Mouse (Mus musculus) testis, postnatal 10 days (tissue): ENCODE results near the gene Rab3ip.

Source experiments
- DNase-seq: peaks from one replicate; pipeline ENCODE4 v3.0.0; 2021; ENCODE audit warnings: low spot score

Rab3ip gene

DNA sequence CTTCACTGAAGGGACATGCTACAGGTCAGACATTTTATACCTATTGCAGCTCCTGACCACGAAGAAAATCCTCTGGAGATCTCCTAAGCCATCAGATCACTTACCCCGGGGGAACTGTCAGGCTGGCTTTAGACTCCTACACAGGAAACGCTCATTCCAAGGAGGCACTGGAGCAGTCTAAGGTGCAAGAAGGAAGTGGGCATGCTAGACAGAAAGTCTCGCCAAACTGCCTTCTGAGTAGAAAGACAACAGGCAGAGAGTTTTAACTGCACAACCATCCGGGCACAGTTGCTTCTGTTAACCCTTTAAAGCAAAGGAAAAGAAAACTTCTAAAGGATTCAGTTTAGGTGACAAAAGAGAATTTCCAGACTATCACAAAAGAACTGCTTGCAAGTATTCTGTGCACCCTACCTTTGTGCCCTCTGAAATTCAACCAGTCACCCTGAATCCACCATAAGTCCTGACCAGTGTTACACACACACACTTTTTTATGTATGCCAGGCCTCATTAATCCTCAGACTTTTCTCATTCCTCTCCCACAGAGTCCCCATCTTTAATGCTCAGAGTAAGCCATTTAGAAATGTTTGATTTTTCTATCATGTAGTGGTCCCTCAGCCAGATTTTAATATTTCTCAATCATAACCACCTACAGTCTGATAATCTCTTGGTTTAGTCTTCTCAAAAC lies 7.4 kb upstream of the Rab3ip start:
- no peak for DNase-seq

- DNase-seq = no peak
Observed at GRCm38 (mm10) chr10:116956483-116957158, 6.1 kb upstream of the Rab3ip start.

DNA sequence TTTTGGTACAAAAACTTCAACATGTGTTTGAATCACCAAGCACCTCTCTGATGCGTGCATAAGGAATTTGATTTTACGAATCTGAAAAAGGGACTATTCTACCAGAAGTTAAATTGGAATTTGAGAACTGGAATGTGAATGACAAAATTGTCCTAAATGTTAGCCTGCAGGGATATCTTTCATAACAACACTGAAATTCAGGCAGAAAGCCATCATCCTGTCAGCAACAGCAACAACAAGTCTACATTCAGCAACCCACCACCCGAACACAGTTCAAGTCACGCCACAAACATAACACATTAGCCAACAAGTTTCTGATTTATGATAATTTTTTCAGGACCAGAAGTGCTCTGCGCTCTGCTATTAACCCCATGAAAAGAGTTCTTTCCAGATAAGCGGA lies 4.6 kb upstream of the Rab3ip start:
- DNase-seq = no peak

DNA sequence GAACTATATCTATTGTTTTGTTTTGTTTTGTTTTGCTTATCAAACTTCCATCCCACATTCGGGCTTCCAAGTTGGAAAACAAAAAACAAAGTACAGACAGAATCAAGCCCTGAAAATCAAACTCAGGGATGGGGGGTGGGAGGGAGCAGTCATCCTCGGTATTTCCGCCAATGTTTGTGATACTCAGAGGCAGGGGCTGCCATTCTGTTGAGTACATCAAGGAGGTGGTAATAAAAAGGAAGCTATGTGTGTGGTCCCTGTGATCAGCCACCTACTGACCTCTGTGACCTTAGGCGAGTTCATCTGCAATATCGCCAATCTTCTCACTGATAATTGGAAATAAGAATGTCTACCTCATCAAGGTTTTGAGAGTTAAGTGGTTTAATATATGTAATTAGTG lies 317 bp upstream of the Rab3ip start:
- DNase-seq = no peak

DNA sequence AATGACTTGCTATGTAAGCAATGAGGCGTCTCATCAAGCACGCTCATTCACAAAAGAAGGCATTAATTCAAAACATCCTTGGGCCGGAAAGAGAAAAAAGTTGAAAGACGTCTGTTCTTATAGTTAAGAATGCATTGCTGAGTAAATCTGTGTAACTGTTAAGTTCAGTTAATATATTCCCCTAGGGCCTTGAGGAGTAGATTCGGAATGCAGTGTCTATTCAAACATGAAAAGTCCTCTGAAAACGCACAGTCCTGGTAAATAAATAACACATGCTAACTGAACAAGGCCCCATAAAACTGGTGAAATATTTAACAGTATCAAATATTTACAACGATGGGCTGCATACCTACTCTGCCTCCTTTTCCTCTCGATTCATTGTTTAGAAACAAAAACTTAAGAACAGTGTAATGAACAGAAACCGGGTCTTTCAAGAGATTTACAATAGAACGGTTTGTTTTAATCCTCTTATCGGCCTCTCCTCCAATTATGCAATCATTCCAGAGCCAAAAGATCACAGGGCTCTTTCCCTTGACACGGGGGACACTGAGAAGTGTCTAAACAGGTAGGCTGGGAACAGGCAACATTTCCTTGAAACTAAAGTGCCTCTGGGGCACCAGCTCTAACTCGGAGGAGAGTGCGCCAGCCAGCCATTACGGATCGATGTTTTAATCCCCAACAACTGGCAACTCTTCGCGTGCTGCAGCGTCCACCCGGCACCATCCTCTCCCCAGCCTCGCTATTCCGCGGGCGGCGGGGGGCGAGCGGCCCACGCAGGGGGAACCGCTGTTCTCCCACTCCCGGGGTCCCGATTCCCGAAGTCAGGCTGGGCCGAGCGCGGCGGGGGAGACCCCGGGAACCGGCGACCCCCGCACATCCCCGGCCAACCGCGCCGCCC lies 1.2 kb downstream of the Rab3ip start:
- DNase-seq = peak; percentile 62

GRCm38 (mm10) chr10:116948414-116948813 lies 2.2 kb downstream of the Rab3ip start:
- no peak for DNase-seq

- DNase-seq = no peak
Observed at GRCm38 (mm10) chr10:116944940-116945339, 5.6 kb downstream of the Rab3ip start.

GRCm38 (mm10) chr10:116944144-116944543 lies 6.4 kb downstream of the Rab3ip start:
- DNase-seq = no peak

GRCm38 (mm10) chr10:116943025-116943424 lies 7.5 kb downstream of the Rab3ip start:
- DNase-seq = peak; percentile 59

DNA sequence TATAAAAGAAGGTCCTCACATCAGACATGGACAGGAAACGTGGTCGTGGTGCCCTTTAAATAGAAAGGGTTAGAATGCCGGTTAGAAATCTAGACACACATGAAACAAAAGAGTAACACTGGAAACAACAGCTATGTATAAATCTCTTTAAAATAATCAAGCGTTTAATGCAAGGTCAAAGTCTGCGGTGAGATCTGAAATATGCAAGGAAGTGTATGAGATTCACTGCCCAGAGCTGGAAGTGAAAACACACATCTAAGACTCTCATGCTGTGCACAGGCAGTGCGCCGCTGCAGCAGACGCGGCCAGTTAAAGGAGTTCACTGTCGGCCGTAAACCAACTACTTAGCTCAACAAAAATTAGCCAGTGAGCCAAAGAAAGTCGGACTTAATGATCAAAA lies 15.5 kb downstream of the Rab3ip start:
- no peak for DNase-seq

GRCm38 (mm10) chr10:116933794-116934193 lies 16.8 kb downstream of the Rab3ip start:
- no peak for DNase-seq

- no peak for DNase-seq
Observed at GRCm38 (mm10) chr10:116932418-116932817, 18.2 kb downstream of the Rab3ip start.

DNA sequence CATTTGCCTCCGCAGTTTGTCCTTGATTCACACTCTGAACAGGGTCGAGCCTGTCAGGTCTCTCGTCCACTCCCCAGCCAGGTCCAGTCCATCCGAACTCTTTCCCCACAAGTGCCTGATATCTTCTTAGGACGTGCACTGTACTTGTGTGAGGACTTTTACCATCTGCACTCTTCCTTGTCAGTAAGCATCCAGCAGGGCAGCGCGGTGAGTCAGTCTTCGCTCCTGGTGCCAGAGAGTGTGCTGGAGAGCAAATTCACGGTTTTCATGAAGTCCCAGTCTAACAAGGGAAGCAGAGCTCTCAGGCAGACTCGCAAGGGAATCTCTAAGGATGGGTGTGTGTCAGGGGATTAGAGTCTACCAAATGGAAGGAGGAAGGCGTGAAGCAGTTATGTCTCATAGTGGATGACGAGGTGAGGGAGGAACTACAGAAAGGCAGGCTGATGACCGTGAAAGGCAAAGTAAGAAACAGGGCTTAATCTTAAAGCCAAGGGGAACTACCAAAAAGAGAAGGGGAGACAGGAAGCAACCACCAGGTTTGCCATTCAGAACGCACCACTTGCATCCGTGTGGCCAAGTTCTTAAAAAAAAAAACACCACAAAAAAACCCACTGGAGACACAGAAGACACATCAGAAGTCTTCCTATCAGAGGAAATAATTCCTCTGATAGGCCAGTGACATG lies 18.9 kb downstream of the Rab3ip start:
- DNase-seq = no peak

GRCm38 (mm10) chr10:116930936-116931335 lies 19.6 kb downstream of the Rab3ip start:
- DNase-seq = no peak

GRCm38 (mm10) chr10:116930506-116930905 lies 20.1 kb downstream of the Rab3ip start:
- no peak for DNase-seq

GRCm38 (mm10) chr10:116928826-116929225 lies 21.7 kb downstream of the Rab3ip start:
- DNase-seq = no peak

DNA sequence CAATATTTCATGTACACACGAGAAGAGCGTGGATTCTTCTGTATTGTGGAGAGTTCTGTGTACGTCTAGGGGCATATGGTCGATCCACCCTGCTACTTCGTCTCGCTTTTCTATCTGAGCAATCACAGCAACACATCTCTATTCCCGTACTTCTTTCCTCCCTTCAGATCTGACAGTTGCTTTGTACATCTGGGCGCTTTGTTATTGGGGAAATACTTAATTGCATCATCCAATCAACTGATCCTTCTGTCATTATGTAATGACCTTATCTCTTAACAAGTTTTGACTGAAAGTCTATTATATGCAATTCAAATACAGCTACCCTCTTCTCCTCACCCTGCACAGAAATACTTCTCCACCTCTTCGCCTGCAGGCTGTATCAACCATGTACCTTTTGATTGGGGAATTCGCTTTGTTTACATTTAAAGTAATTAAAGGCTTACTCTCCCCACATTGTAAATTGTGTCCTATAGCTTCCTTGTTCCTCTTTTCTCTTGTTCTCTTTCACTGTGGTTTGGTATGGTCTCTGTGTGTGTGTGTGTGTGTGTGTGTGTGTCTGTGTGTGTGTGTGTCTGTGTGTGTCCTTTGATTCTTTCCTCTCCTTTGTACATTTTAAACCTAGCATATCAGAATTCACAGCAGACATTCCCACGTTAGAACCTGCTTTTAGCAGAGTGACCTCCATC lies 24.0 kb downstream of the Rab3ip start:
- DNase-seq = no peak

DNA sequence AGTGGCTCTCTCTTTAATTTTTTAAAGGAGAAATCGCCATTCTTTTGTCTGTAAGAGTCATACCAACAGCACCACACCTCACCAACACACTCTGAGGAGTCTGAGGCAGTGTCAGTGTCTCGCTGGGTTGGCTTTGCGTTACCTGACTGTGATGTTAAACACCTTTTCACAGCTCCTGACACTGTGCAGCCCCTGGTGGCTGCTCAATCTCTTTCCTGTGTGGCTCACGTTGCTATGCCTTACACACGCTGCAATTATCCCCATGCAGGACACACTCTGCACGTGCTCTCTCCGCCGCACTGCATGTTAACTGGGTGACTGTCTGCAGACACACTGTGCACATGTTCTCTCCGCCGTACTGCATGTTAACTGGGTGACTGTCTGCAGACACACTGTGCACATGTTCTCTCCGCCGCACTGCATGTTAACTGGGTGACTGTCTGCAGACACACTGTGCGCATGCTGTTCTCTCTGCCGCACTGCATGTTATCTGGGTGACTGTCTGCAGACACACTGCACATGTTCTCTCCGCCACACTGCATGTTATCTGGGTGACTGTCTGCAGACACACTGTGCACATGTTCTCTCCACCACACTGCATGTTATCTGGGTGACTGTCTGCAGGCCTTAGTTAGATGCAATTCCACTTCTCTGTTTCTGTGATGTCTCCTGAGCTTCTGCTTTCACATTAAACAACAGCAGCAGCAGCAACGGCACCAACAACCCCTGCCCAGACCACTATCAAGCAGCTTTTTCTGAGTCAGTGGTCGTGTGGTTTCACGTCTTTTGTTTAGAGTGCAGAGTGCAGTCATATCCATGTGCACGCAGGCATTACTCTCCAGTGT lies 26.7 kb downstream of the Rab3ip start:
- no peak for DNase-seq

GRCm38 (mm10) chr10:116922161-116922560 lies 28.4 kb downstream of the Rab3ip start:
- DNase-seq = no peak

DNA sequence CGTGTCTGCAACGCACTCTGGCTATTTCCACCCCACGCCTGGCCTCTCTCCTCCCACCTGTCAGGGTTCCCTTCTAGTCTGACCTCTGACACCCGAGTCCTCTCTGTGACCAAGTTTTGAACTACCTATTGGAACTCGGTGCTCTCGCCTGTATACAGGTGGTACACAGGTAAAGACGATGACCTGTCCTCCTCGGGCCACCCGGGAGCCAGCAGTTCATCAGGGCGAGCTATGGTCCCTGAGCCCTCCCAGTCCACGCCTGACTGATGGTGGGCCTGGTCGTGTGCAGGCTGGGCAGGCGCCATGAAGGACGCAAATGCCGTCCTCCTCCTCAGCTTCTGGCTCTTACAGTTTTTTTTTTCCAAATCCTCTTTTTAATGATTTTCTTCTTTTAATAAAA lies 29.2 kb downstream of the Rab3ip start:
- no peak for DNase-seq

DNA sequence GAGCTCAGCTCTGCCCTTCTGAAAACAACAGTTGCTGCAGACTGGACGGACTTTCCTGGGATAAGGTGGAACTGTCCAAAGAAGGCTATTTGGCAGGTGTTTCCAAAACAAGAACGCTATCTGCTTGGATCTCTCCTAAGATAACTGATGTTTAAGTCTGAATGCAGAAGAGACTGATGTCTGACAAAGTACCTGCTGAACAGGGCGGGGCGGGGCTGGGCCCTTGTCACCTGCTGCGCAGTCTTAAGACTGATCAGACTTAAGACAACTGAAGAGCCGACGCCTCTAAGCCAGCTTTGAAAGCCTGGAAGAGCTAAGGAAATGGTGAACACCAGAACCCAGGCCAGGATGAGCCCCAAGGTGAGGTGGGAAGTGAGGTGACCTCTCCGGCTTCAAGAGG lies 29.9 kb downstream of the Rab3ip start:
- no peak for DNase-seq
